19 mouse cellular contexts compared by ENCODE assay signal in genomic region chr6:106499166-106499565, GRCm38 (mm10).
DNase-seq lines count a peak whose midpoint lies in the region; ATAC-seq and TF ChIP-seq lines count a peak whose summit lies in the region.
"Had no signal": no experiment of that assay in that cellular context is flagged by ENCODE, and none has a peak within 500 bp of the region (broad histone marks: within the 10 kb centered on the region; RNA-seq: fewer than 3 reads in every experiment).

No protein-coding gene starts in this region.

- no peaks in the 10 kb centered on the region for H3K36me3 ChIP-seq in forebrain, embryonic 14.5 days (ENCODE audit: control insufficient read depth, insufficient read depth, low read length)
- H3K36me3 ChIP-seq in forebrain, embryonic 10.5 days (replicated peaks): no peaks in the 10 kb centered on the region
- H3K36me3 ChIP-seq: midbrain, embryonic 15.5 days; neural tube, embryonic 12.5 days had no signal

- intact Hi-C loops in left cerebral cortex, postnatal 14 days (cut with DNase I): no loop called here
- intact Hi-C loops in heart, postnatal 36 days (cut with DNase I): no loop called here
- intact Hi-C loops in gastrocnemius, postnatal 14 days (cut with DNase I; ENCODE audit: low total_unique reads): no loop called here

- H3K9ac ChIP-seq in forebrain, embryonic 14.5 days (ENCODE audit: low read length): no peak overlapping the region
- H3K9ac ChIP-seq: liver, postnatal 0 days; midbrain, embryonic 15.5 days; neural tube, embryonic 12.5 days had no signal

- DNase-seq in forebrain, embryonic 14.5 days (ENCODE audit: low spot score): peak; percentile 53
- no peak for DNase-seq in forebrain, embryonic 10.5 days (ENCODE audit: extremely low spot score, low spot score)
- DNase-seq in brain, embryonic 14.5 days (ENCODE audit: low read depth): peak; percentile 62
- DNase-seq in layer of hippocampus, adult 18-20 months (ENCODE audit: low spot score in 2 of 2): peak; percentile 70 to 85
- DNase-seq in left cerebral cortex, postnatal 14 days (ENCODE audit: low spot score in 2 of 2): peak; percentile 40 to 58
- no peak for DNase-seq in heart, postnatal 36 days
- DNase-seq in gastrocnemius, postnatal 14 days: no peak
- DNase-seq in thymus, postnatal 14 days: no peak
- DNase-seq: adrenal gland, postnatal 25 days; heart, adult 2 months; heart, postnatal 10 days; kidney, adult 2 months; kidney, postnatal 4 days; liver, postnatal 0 days; thymus, adult 18-20 months had no signal

- H3K27me3 ChIP-seq in forebrain, embryonic 14.5 days (replicated peaks; ENCODE audit: control insufficient read depth, insufficient read depth, low read length): no peaks in the 10 kb centered on the region
- no peaks in the 10 kb centered on the region for H3K27me3 ChIP-seq in forebrain, embryonic 10.5 days (ENCODE audit: poor library complexity, severe bottlenecking)
- H3K27me3 ChIP-seq: midbrain, embryonic 15.5 days; neural tube, embryonic 12.5 days had no signal

- TF ChIP-seq CTCF in brain, embryonic 14.5 days (IDR thresholded peaks at IDR 0.05; ENCODE audit: borderline replicate concordance, extremely low read depth, insufficient read depth, insufficient read length): no peak

- no peaks in the 10 kb centered on the region; the same call in 1 of the 2 replicates for H3K4me1 ChIP-seq in forebrain, embryonic 14.5 days (ENCODE audit: control insufficient read depth, insufficient read depth, low read length)
- H3K4me1 ChIP-seq in forebrain, embryonic 10.5 days: no peaks in the 10 kb centered on the region
- H3K4me1 ChIP-seq: neural tube, embryonic 12.5 days had no signal

- 81% methylated on average over 3 of the region's 3 CpGs for WGBS in forebrain, embryonic 14.5 days
- WGBS in forebrain, embryonic 10.5 days: 90% methylated on average over 3 of the region's 3 CpGs

- H3K4me3 ChIP-seq in forebrain, embryonic 14.5 days (ENCODE audit: low read depth, low read length): no peak overlapping the region
- no peak overlapping the region for H3K4me3 ChIP-seq in forebrain, embryonic 10.5 days
- H3K4me3 ChIP-seq: heart, adult 2 months; midbrain, embryonic 15.5 days; neural tube, embryonic 12.5 days had no signal

- ATAC-seq in forebrain, embryonic 14.5 days: no peak
- ATAC-seq: hindbrain, embryonic 16.5 days; liver, postnatal 0 days; midbrain, embryonic 15.5 days had no signal

- no peaks in the 10 kb centered on the region for H3K9me3 ChIP-seq in forebrain, embryonic 14.5 days (replicated peaks; ENCODE audit: control insufficient read depth, low read length)
- H3K9me3 ChIP-seq in forebrain, embryonic 10.5 days: no peaks in the 10 kb centered on the region
- H3K9me3 ChIP-seq: midbrain, embryonic 15.5 days; neural tube, embryonic 12.5 days had no signal

- no peak overlapping the region for H3K4me2 ChIP-seq in forebrain, embryonic 14.5 days (ENCODE audit: low read length)
- H3K4me2 ChIP-seq: midbrain, embryonic 15.5 days; neural tube, embryonic 12.5 days had no signal

- H3K27ac ChIP-seq in forebrain, embryonic 14.5 days (ENCODE audit: low read depth, low read length): no peak overlapping the region
- H3K27ac ChIP-seq in forebrain, embryonic 10.5 days: no peak overlapping the region
- H3K27ac ChIP-seq: heart, adult 2 months; macrophage; midbrain, embryonic 15.5 days; neural tube, embryonic 12.5 days had no signal

- no peak for TF ChIP-seq POLR2A in brain, embryonic 14.5 days (IDR thresholded peaks at IDR 0.05; ENCODE audit: borderline replicate concordance, extremely low read depth, insufficient read depth, insufficient read length, poor library complexity, severe bottlenecking)

Comparison
In these comparisons a context has a peak if more than half of its experiments do, and no peak if none do; other contexts are left out.
1. DNase-seq: peak in forebrain, embryonic 14.5 days (single experiment), brain, embryonic 14.5 days (single experiment), layer of hippocampus, adult 18-20 months (2 of 2) and left cerebral cortex, postnatal 14 days (2 of 2); none in forebrain, embryonic 10.5 days (single experiment), heart, postnatal 36 days (0 of 2), gastrocnemius, postnatal 14 days (single experiment) and thymus, postnatal 14 days (single experiment).